Mouse (Mus musculus) E14TG2a.4 (cell line): ENCODE results near the gene Prtg.

Source experiments
- CTCF ChIP-seq: conservative IDR thresholded peaks from 2 replicates; pipeline ENCODE4 v1.5.1; 2014; ENCODE audit warnings: low read length
- NANOG ChIP-seq: IDR thresholded peaks from 2 replicates; pipeline ENCODE4 v1.6.1; 2014; ENCODE audit warnings: borderline replicate concordance, low read length, mixed read lengths
- POU5F1 ChIP-seq: IDR thresholded peaks from 2 replicates; pipeline ENCODE4 v1.6.1; 2014; ENCODE audit warnings: low read length, borderline replicate concordance

GRCm38 (mm10) chr9:72812594-72813570 is 6.2 kb downstream of the Prtg start:
- TF ChIP-seq CTCF (no peak), POU5F1 (no peak; the same call in 1 of the 2 replicates), NANOG (peak; percentile 9; the same call in 1 of the 2 replicates)
